Mouse (Mus musculus): Measurements from ENCODE around the gene Btbd10. TPM values are rescaled to one million over a fixed set of nuclear protein-coding genes. Genes with fewer than 3 reads are reported as not detected.

Gene Btbd10
- polyA plus RNA-seq, 1 experiment from 2014 or later: 11.2 TPM

GRCm38 (mm10) chr7:113292193-113292592, 77.0 kb downstream of the Btbd10 start:
- no peaks in the 10 kb centered on the region for H3K27me3 ChIP-seq (replicated peaks)
- H3K9ac ChIP-seq: no peak overlapping the region
- peak; percentile 72 for ATAC-seq
- no peak overlapping the region for H3K4me2 ChIP-seq
- H3K9me3 ChIP-seq (replicated peaks): no peaks in the 10 kb centered on the region
- H3K4me3 ChIP-seq: no peak overlapping the region
- peaks cover 52% of the 10 kb centered on the region for H3K4me1 ChIP-seq
- no peaks in the 10 kb centered on the region; the same call in 1 of the 2 replicates for H3K36me3 ChIP-seq
- no peak overlapping the region for H3K27ac ChIP-seq
- WGBS (ENCODE audit: insufficient replicate concordance): 46% methylated on average over 4 of the region's 4 CpGs

- no peaks in the 10 kb centered on the region for H3K9me3 ChIP-seq (replicated peaks)
- 76% methylated on average over 5 of the region's 5 CpGs for WGBS (ENCODE audit: insufficient replicate concordance)
Measured at GRCm38 (mm10) chr7:113291741-113292140, 77.5 kb downstream of the Btbd10 start.

GRCm38 (mm10) chr7:113289211-113289610, 80.0 kb downstream of the Btbd10 start:
- no peak overlapping the region for H3K4me2 ChIP-seq

More at GRCm38 (mm10) chr7:113291741-113292140, 77.5 kb downstream of the Btbd10 start:
- Histone ChIP-seq H3K4me3 (no peak overlapping the region), H3K4me1 (peaks cover 48% of the 10 kb centered on the region), H3K36me3 (no peaks in the 10 kb centered on the region; the same call in 1 of the 2 replicates), H3K9ac (no peak overlapping the region), H3K4me2 (no peak overlapping the region), H3K27me3 (replicated peaks) (no peaks in the 10 kb centered on the region), H3K27ac (no peak overlapping the region)
- no peak for ATAC-seq

DNA sequence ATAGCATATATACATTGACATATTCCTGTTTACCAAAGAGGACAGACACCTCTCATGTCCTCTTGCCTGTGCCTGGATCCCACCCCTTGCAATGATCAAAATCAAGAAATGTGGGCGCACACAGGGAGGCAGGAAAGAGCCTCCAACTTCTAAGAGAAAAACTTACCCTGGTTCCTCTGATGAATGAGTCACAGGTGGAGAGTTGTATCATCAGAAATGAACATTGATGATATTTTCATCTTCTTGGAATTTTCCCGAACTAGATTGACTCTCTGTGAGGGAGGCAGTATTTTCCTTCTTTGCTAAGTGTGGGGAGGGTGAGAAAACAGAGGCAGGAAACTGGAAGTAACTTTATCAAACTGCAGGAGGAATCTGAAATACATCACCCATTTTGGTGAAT, 83.8 kb downstream of the Btbd10 start:
- Histone ChIP-seq H3K9ac (no peak overlapping the region), H3K36me3 (no peaks in the 10 kb centered on the region; the same call in 1 of the 2 replicates), H3K4me1 (no peaks in the 10 kb centered on the region), H3K27me3 (replicated peaks) (no peaks in the 10 kb centered on the region), H3K27ac (no peak overlapping the region), H3K9me3 (replicated peaks) (no peaks in the 10 kb centered on the region), H3K4me3 (no peak overlapping the region), H3K4me2 (no peak overlapping the region)
- WGBS (ENCODE audit: insufficient replicate concordance): 69% methylated on average over 2 of the region's 2 CpGs
- no peak for ATAC-seq

More at GRCm38 (mm10) chr7:113289211-113289610, 80.0 kb downstream of the Btbd10 start:
- Histone ChIP-seq H3K4me1 (peaks cover 24% of the 10 kb centered on the region), H3K36me3 (no peaks in the 10 kb centered on the region; the same call in 1 of the 2 replicates), H3K9ac (no peak overlapping the region), H3K27me3 (replicated peaks) (no peaks in the 10 kb centered on the region), H3K4me3 (no peak overlapping the region), H3K9me3 (replicated peaks) (no peaks in the 10 kb centered on the region), H3K27ac (no peak overlapping the region)
- WGBS (ENCODE audit: insufficient replicate concordance): 63% methylated on average over 1 of the region's 1 CpGs
- no peak for ATAC-seq

GRCm38 (mm10) chr7:113279246-113279645, 89.9 kb downstream of the Btbd10 start:
- H3K4me2 ChIP-seq: no peak overlapping the region
- no peak overlapping the region for H3K27ac ChIP-seq
- H3K9me3 ChIP-seq (replicated peaks): no peaks in the 10 kb centered on the region
- no peaks in the 10 kb centered on the region for H3K4me1 ChIP-seq
- no peak overlapping the region for H3K9ac ChIP-seq
- 66% methylated on average over 2 of the region's 2 CpGs for WGBS (ENCODE audit: insufficient replicate concordance)
- H3K4me3 ChIP-seq: no peak overlapping the region
- H3K27me3 ChIP-seq (replicated peaks): no peaks in the 10 kb centered on the region
- no peak for ATAC-seq
- H3K36me3 ChIP-seq: no peaks in the 10 kb centered on the region

- H3K4me3 ChIP-seq: no peak overlapping the region
- no peak for ATAC-seq
Measured at GRCm38 (mm10) chr7:113278493-113278892, 90.7 kb downstream of the Btbd10 start.

DNA sequence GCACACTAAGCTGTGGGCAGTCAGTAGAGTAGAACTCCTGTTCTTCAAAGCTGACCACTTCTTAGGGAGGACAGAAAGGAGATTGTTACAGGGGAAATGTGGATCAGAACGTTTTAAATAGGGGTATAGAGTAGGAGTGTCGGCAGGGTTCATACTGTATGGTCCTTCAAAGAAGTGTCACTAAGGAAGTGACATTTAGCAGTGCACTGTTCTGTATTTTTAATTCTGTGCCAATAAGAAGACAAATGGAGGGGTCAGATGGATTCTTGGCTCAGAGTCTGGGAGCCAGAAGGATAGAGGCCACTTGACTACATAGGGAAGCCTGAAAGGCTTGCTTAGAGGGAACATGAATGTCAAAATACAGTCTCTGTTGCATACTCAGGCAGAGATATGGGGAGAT, 91.9 kb downstream of the Btbd10 start:
- Histone ChIP-seq H3K4me3 (no peak overlapping the region), H3K9ac (no peak overlapping the region), H3K4me1 (no peaks in the 10 kb centered on the region), H3K27me3 (replicated peaks) (no peaks in the 10 kb centered on the region), H3K4me2 (no peak overlapping the region), H3K27ac (no peak overlapping the region), H3K9me3 (replicated peaks) (no peaks in the 10 kb centered on the region), H3K36me3 (no peaks in the 10 kb centered on the region)
- no peak for ATAC-seq
- 59% methylated on average over 2 of the region's 2 CpGs for WGBS (ENCODE audit: insufficient replicate concordance)

More at GRCm38 (mm10) chr7:113278493-113278892, 90.7 kb downstream of the Btbd10 start:
- Histone ChIP-seq H3K27me3 (replicated peaks) (no peaks in the 10 kb centered on the region), H3K4me1 (no peaks in the 10 kb centered on the region), H3K9me3 (replicated peaks) (no peaks in the 10 kb centered on the region), H3K9ac (no peak overlapping the region), H3K27ac (no peak overlapping the region), H3K36me3 (no peaks in the 10 kb centered on the region), H3K4me2 (no peak overlapping the region)
- 44% methylated on average over 4 of the region's 4 CpGs for WGBS (ENCODE audit: insufficient replicate concordance)

- ATAC-seq: no peak
- H3K27ac ChIP-seq: no peak overlapping the region
- no peak overlapping the region for H3K4me3 ChIP-seq
- no peak overlapping the region for H3K9ac ChIP-seq
- H3K4me2 ChIP-seq: no peak overlapping the region
- 63% methylated on average over 5 of the region's 6 CpGs for WGBS (ENCODE audit: insufficient replicate concordance)
- H3K4me1 ChIP-seq: no peaks in the 10 kb centered on the region
- H3K9me3 ChIP-seq (replicated peaks): no peaks in the 10 kb centered on the region
- H3K36me3 ChIP-seq: no peaks in the 10 kb centered on the region
- H3K27me3 ChIP-seq (replicated peaks): no peaks in the 10 kb centered on the region
Measured at GRCm38 (mm10) chr7:113272338-113272997, 96.7 kb downstream of the Btbd10 start.

DNA sequence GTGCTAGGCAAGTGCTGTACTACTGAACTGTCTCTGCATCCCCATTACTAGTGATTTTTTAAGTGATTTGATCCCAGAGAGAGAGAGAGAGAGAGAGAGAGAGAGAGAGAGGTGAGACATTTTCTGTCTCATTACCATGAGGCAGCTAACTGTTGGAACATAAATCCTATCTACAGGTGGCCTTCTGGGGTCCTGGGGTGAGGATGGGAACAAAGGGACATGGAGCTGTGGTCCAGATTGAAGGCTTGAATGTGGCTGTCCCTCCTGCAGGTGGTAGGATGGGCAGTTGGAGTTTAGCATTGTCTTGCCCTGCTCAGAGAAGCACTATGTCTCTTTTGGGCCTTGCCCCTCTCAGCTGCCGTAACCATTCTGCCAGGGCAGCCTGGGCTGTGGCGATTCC, 98.2 kb downstream of the Btbd10 start:
- Histone ChIP-seq H3K4me1 (no peaks in the 10 kb centered on the region), H3K36me3 (no peaks in the 10 kb centered on the region), H3K9ac (no peak overlapping the region), H3K9me3 (replicated peaks) (no peaks in the 10 kb centered on the region), H3K4me3 (no peak overlapping the region), H3K27ac (no peak overlapping the region), H3K4me2 (no peak overlapping the region), H3K27me3 (replicated peaks) (no peaks in the 10 kb centered on the region)
- ATAC-seq: no peak
- WGBS (ENCODE audit: insufficient replicate concordance): 87% methylated on average over 2 of the region's 2 CpGs

GRCm38 (mm10) chr7:113270551-113270950, 98.6 kb downstream of the Btbd10 start:
- Histone ChIP-seq H3K4me1 (no peaks in the 10 kb centered on the region), H3K4me2 (no peak overlapping the region), H3K9me3 (replicated peaks) (no peaks in the 10 kb centered on the region), H3K27me3 (replicated peaks) (no peaks in the 10 kb centered on the region), H3K36me3 (no peaks in the 10 kb centered on the region), H3K27ac (no peak overlapping the region), H3K4me3 (no peak overlapping the region), H3K9ac (no peak overlapping the region)
- 70% methylated on average over 10 of the region's 10 CpGs for WGBS (ENCODE audit: insufficient replicate concordance)
- no peak for ATAC-seq

DNA sequence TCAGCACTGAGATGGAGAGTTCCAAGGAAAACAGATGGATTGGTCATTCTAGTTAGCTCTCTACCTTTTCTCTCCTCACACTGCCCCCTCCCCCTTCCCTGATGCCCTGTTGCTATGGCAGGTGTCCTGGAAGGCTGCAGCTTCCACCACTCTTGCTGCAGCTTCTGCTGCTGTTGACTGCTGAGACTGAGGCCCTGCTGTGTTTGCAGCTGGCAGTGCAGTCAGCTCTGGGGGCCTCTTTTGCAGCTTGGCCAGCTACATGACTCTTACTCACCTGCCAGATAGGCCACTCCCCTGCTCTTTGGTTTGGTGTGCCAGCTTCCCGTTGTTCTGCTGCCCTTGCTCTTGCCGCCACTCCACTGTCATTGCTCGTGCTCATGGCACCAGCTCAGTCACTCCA, 99.3 kb downstream of the Btbd10 start:
- no peaks in the 10 kb centered on the region for H3K9me3 ChIP-seq (replicated peaks)
- no peak overlapping the region for H3K9ac ChIP-seq
- H3K27ac ChIP-seq: no peak overlapping the region
- WGBS (ENCODE audit: insufficient replicate concordance): 67% methylated on average over 3 of the region's 3 CpGs
- no peak for ATAC-seq
- no peaks in the 10 kb centered on the region for H3K4me1 ChIP-seq
- no peaks in the 10 kb centered on the region for H3K27me3 ChIP-seq (replicated peaks)
- H3K36me3 ChIP-seq: no peaks in the 10 kb centered on the region
- no peak overlapping the region for H3K4me3 ChIP-seq
- H3K4me2 ChIP-seq: no peak overlapping the region

- Histone ChIP-seq H3K9me3 (replicated peaks) (no peaks in the 10 kb centered on the region), H3K27ac (no peak overlapping the region), H3K4me2 (no peak overlapping the region), H3K9ac (no peak overlapping the region), H3K4me3 (no peak overlapping the region), H3K27me3 (replicated peaks) (no peaks in the 10 kb centered on the region), H3K4me1 (peaks cover 3% of the 10 kb centered on the region), H3K36me3 (no peaks in the 10 kb centered on the region)
- no peak for ATAC-seq
Measured at GRCm38 (mm10) chr7:113269081-113269480, 100.1 kb downstream of the Btbd10 start.

DNA sequence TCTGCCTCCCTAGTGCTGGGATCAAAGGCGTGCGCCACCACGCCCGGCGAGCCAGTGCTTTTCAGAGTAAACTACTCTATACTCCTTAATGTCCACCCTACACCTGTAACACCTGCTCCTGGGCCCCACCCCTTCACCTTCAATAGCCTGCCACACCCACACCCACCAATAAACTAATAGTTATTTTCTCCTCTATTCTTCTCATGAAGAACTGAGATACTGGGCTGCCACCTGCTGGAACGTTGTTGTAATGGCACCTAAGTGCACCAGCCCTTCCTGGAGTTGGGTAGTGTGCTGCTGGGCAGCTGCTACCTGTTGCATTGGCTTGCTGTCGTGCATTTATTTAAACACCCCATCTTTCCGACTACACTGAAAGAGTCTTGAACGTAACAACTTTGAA, 100.9 kb downstream of the Btbd10 start:
- peak; percentile 22; the same call in 1 of the 2 replicates for ATAC-seq
- Histone ChIP-seq H3K36me3 (no peaks in the 10 kb centered on the region), H3K9ac (no peak overlapping the region), H3K4me3 (no peak overlapping the region), H3K27me3 (replicated peaks) (no peaks in the 10 kb centered on the region), H3K4me2 (no peak overlapping the region), H3K27ac (no peak overlapping the region), H3K9me3 (replicated peaks) (no peaks in the 10 kb centered on the region), H3K4me1 (peaks cover 9% of the 10 kb centered on the region)
- WGBS (ENCODE audit: insufficient replicate concordance): 68% methylated on average over 9 of the region's 9 CpGs

Measured in liver, embryonic 12.5 days (tissue).